Mouse (Mus musculus) MEL (cell line): ENCODE measurements around the gene Mfng. TPM values are rescaled to one million over a fixed set of nuclear protein-coding genes. Genes with fewer than 3 reads are reported as not detected.

Experiments used
- DNase-seq: peaks from one replicate; pipeline ENCODE4 v3.0.0; 2011; ENCODE audit warnings: low read depth, low spot score
- H3K27ac ChIP-seq: 2 replicates; pipeline ENCODE4 v1.5.1; 2012; ENCODE audit warnings: low read depth, mild to moderate bottlenecking, control low read depth, low read length, moderate library complexity; ENCODE audit not compliant: control insufficient read depth
- H3K27me3 ChIP-seq, 2 experiments: fragments of 150-350 bp in 1 of 2; sonication (generic) in 1 of 2; 2 replicates each; pipeline ENCODE4 v1.6.1; 2012; ENCODE audit warnings: low read length in 2 of 2, mild to moderate bottlenecking in 2 of 2, improper control_type of control experiment in 1 of 2, moderate library complexity in 1 of 2; ENCODE audit not compliant: insufficient read depth in 2 of 2, control insufficient read depth in 1 of 2
- H3K36me3 ChIP-seq, 2 experiments: 2 replicates each; pipeline ENCODE4 v1.6.1; 2012 to 2014; ENCODE audit warnings: low read length in 2 of 2, improper control_type of control experiment in 1 of 2, inconsistent platforms in 1 of 2, mild to moderate bottlenecking in 1 of 2; ENCODE audit not compliant: insufficient read depth in 2 of 2, control insufficient read depth in 1 of 2
- H3K4me1 ChIP-seq, 2 experiments: fragments of 150-350 bp in 1 of 2; sonication (generic) in 1 of 2; 2 replicates each; pipeline ENCODE4 v1.6.1; 2012; ENCODE audit warnings: low read length in 2 of 2, improper control_type of control experiment in 1 of 2, mild to moderate bottlenecking in 1 of 2; ENCODE audit not compliant: insufficient read depth in 2 of 2, control insufficient read depth in 1 of 2
- H3K4me3 ChIP-seq, 2 experiments: fragments of 150-350 bp in 1 of 2; sonication (generic) in 1 of 2; 2 replicates each; pipeline ENCODE4 v1.5.1; 2012; ENCODE audit warnings: low read depth in 2 of 2, low read length in 2 of 2, mild to moderate bottlenecking in 2 of 2, moderate library complexity in 2 of 2, control low read depth in 1 of 2, improper control_type of control experiment in 1 of 2; ENCODE audit not compliant: control insufficient read depth in 1 of 2, insufficient read depth in 1 of 2
- H3K79me2 ChIP-seq: 2 replicates; pipeline ENCODE4 v1.6.1; 2012; ENCODE audit warnings: mild to moderate bottlenecking, low read length, moderate library complexity; ENCODE audit not compliant: control insufficient read depth, poor library complexity, insufficient read depth
- H3K9ac ChIP-seq: 2 replicates; pipeline ENCODE4 v1.6.1; 2012; ENCODE audit warnings: low read depth, mild to moderate bottlenecking, control low read depth, low read length, moderate library complexity; ENCODE audit not compliant: control insufficient read depth, poor library complexity, severe bottlenecking
- H3K9me3 ChIP-seq: fragments of 150-350 bp; sonication (generic); replicated peaks from 2 replicates; pipeline ENCODE4 v1.6.1; 2012; ENCODE audit warnings: mild to moderate bottlenecking, low read length, improper control_type of control experiment, moderate library complexity; ENCODE audit not compliant: insufficient read depth
- BHLHE40 ChIP-seq: IDR thresholded peaks from 2 replicates; pipeline ENCODE4 v1.6.1; 2012; ENCODE audit warnings: low read depth, mild to moderate bottlenecking, inconsistent platforms, low read length, improper control_type of control experiment, borderline replicate concordance
- CHD1 ChIP-seq: IDR thresholded peaks from 2 replicates; pipeline ENCODE4 v1.6.1; 2012; ENCODE audit warnings: low read depth, mild to moderate bottlenecking, inconsistent platforms, low read length, improper control_type of control experiment
- CTCF ChIP-seq, 3 experiments: IDR thresholded peaks in 2 of 3; conservative IDR thresholded peaks in 1 of 3; 2 replicates each; pipeline ENCODE4 v1.5.1; 2011 to 2012; ENCODE audit warnings: low read length in 3 of 3, low read depth in 2 of 3, mild to moderate bottlenecking in 2 of 3, improper control_type of control experiment in 1 of 3, inconsistent platforms in 1 of 3, mixed read lengths in 1 of 3, moderate library complexity in 1 of 3; ENCODE audit not compliant: control insufficient read depth in 1 of 3, insufficient read depth in 1 of 3, poor library complexity in 1 of 3, severe bottlenecking in 1 of 3
- E2F4 ChIP-seq: IDR thresholded peaks from 2 replicates; pipeline ENCODE4 v1.6.1; 2011; ENCODE audit warnings: low read depth, low read length, improper control_type of control experiment, borderline replicate concordance
- ELF1 ChIP-seq: IDR thresholded peaks from 2 replicates; pipeline ENCODE4 v1.6.1; 2014; ENCODE audit warnings: low read depth, mild to moderate bottlenecking, inconsistent platforms, low read length, improper control_type of control experiment, moderate library complexity
- EP300 ChIP-seq, 2 experiments: IDR thresholded peaks; 2 replicates each; pipeline ENCODE4 v1.6.1; 2011; ENCODE audit warnings: improper control_type of control experiment in 2 of 2, low read length in 2 of 2, low read depth in 1 of 2, mild to moderate bottlenecking in 1 of 2
- GABPA ChIP-seq: IDR thresholded peaks from 2 replicates; pipeline ENCODE4 v1.6.1; 2012; ENCODE audit warnings: low read depth, mild to moderate bottlenecking, inconsistent platforms, low read length, improper control_type of control experiment, moderate library complexity
- GATA1 ChIP-seq: IDR thresholded peaks from 2 replicates; pipeline ENCODE4 v1.6.1; 2011; ENCODE audit warnings: low read depth, low read length, improper control_type of control experiment
- HCFC1 ChIP-seq: IDR thresholded peaks from 2 replicates; pipeline ENCODE4 v1.6.1; 2012; ENCODE audit warnings: low read depth, mild to moderate bottlenecking, inconsistent platforms, low read length, improper control_type of control experiment, moderate library complexity
- KAT2A ChIP-seq: conservative IDR thresholded peaks from 2 replicates; pipeline ENCODE4 v1.6.1; 2012; ENCODE audit warnings: low read depth, low read length, improper control_type of control experiment, inconsistent platforms
- MAFK ChIP-seq: IDR thresholded peaks from 2 replicates; pipeline ENCODE4 v1.6.1; 2011; ENCODE audit warnings: low read depth, mild to moderate bottlenecking, low read length, improper control_type of control experiment, borderline replicate concordance
- MXI1 ChIP-seq: IDR thresholded peaks from 2 replicates; pipeline ENCODE4 v1.6.1; 2011; ENCODE audit warnings: mild to moderate bottlenecking, low read depth, low read length, improper control_type of control experiment
- MYB ChIP-seq: IDR thresholded peaks from 2 replicates; pipeline ENCODE4 v1.6.1; 2011; ENCODE audit warnings: mild to moderate bottlenecking, low read depth, low read length, improper control_type of control experiment
- MYC ChIP-seq: IDR thresholded peaks from 2 replicates; pipeline ENCODE4 v1.6.1; 2011; ENCODE audit warnings: low read depth, mild to moderate bottlenecking, low read length, improper control_type of control experiment, moderate library complexity
- POLR2AphosphoS2 ChIP-seq: IDR thresholded peaks from 2 replicates; pipeline ENCODE4 v1.6.1; 2011; ENCODE audit warnings: low read length, improper control_type of control experiment
- POLR2AphosphoS5 ChIP-seq: IDR thresholded peaks from 2 replicates; pipeline ENCODE4 v1.6.1; 2012; ENCODE audit warnings: low read depth, borderline replicate concordance, mild to moderate bottlenecking, inconsistent platforms, low read length, moderate library complexity, mixed read lengths
- RCOR1 ChIP-seq: IDR thresholded peaks from 2 replicates; pipeline ENCODE4 v1.6.1; 2012; ENCODE audit warnings: low read depth, mild to moderate bottlenecking, inconsistent platforms, low read length, improper control_type of control experiment
- SMC3 ChIP-seq: IDR thresholded peaks from 2 replicates; pipeline ENCODE4 v1.6.1; 2011; ENCODE audit warnings: low read depth, low read length, improper control_type of control experiment
- TAL1 ChIP-seq: IDR thresholded peaks from 2 replicates; pipeline ENCODE4 v1.6.1; 2012; ENCODE audit warnings: mild to moderate bottlenecking, inconsistent platforms, low read length, moderate library complexity, mixed read lengths
- TBP ChIP-seq: IDR thresholded peaks from 2 replicates; pipeline ENCODE4 v1.8.0; 2011; ENCODE audit warnings: low read depth, low read length, improper control_type of control experiment
- TCF12 ChIP-seq: IDR thresholded peaks from 2 replicates; pipeline ENCODE4 v1.6.1; 2014; ENCODE audit warnings: low read depth, mild to moderate bottlenecking, inconsistent platforms, low read length, improper control_type of control experiment, moderate library complexity
- UBTF ChIP-seq: IDR thresholded peaks from 2 replicates; pipeline ENCODE4 v1.6.1; 2012; ENCODE audit warnings: low read depth, mild to moderate bottlenecking, inconsistent platforms, low read length, improper control_type of control experiment, moderate library complexity, borderline replicate concordance; ENCODE audit not compliant: insufficient read depth
- USF1 ChIP-seq: IDR thresholded peaks from 2 replicates; pipeline ENCODE4 v1.6.1; 2014; ENCODE audit warnings: low read depth, mild to moderate bottlenecking, inconsistent platforms, low read length, improper control_type of control experiment, moderate library complexity
- ZC3H11A ChIP-seq: IDR thresholded peaks from 2 replicates; pipeline ENCODE4 v1.6.1; 2012; ENCODE audit warnings: low read depth, mild to moderate bottlenecking, inconsistent platforms, low read length, improper control_type of control experiment
- ZKSCAN1 ChIP-seq: IDR thresholded peaks from 2 replicates; pipeline ENCODE4 v1.6.1; 2012; ENCODE audit warnings: low read depth, mild to moderate bottlenecking, inconsistent platforms, low read length, improper control_type of control experiment, moderate library complexity
- polyA plus RNA-seq, 2 experiments: library from polyadenylated mRNA; stranded (reverse) in 1 of 2; unstranded in 1 of 2; fragments of >175 nt in 1 of 2; fragments of >200 nt in 1 of 2; gene quantifications; 2 replicates each; pipeline versions ENCODE4 v1.2.1 to v1.2.4; 2012; ENCODE audit warnings: low replicate concordance in 2 of 2, low read depth in 1 of 2; ENCODE audit not compliant: insufficient read length in 2 of 2, insufficient read depth in 1 of 2, missing spikeins in 1 of 2
- total RNA-seq: library from RNA; depleted of rRNA; stranded (reverse); fragments of 300-350 nt; gene quantifications from 2 replicates; pipeline ENCODE4 v1.2.3, GENCODE M21; 2012

Mfng gene
- total and polyA plus RNA-seq, 3 experiments: 17.8 to 27.1 TPM; not detected in 1

- Histone ChIP-seq H3K9me3 (no peaks in the 10 kb centered on the region), H3K4me3 (no peak overlapping the region), H3K4me1 (no peaks in the 10 kb centered on the region), H3K79me2 (no peaks in the 10 kb centered on the region), H3K9ac (no peak overlapping the region), H3K27ac (no peak overlapping the region), H3K27me3 (no peaks in the 10 kb centered on the region), H3K36me3 (no peaks in the 10 kb centered on the region)
- no peak for TF ChIP-seq KAT2A
- no peak for TF ChIP-seq ZC3H11A
- no peak for TF ChIP-seq MXI1
- TF ChIP-seq GATA1: no peak
- no peak for TF ChIP-seq HCFC1
- TF ChIP-seq POLR2AphosphoS5: no peak
- TF ChIP-seq MYC: no peak
- no peak for TF ChIP-seq SMC3
- no peak for TF ChIP-seq E2F4
- TF ChIP-seq RCOR1: no peak
- no peak for TF ChIP-seq TCF12
- TF ChIP-seq TBP: no peak
- DNase-seq: no peak
These were observed 25.8 kb upstream of the Mfng start for GRCm38 (mm10) chr15:78799029-78799428.

GRCm38 (mm10) chr15:78797060-78797329, 23.7 kb upstream of the Mfng start:
- DNase-seq: no peak
- no peak overlapping the region for H3K9ac ChIP-seq
- no peaks in the 10 kb centered on the region for H3K4me1 ChIP-seq
- H3K36me3 ChIP-seq: no peaks in the 10 kb centered on the region
- H3K4me3 ChIP-seq: no peak overlapping the region
- H3K79me2 ChIP-seq: no peaks in the 10 kb centered on the region
- no peak for TF ChIP-seq CHD1
- TF ChIP-seq HCFC1: no peak
- no peak for TF ChIP-seq TBP
- TF ChIP-seq MAFK: no peak
- no peak overlapping the region for H3K27ac ChIP-seq
- no peaks in the 10 kb centered on the region for H3K9me3 ChIP-seq
- no peaks in the 10 kb centered on the region; a peak in 1 of 4 replicates for H3K27me3 ChIP-seq

- DNase-seq: no peak
- TF ChIP-seq MYB (no peak), TBP (no peak), EP300 (IDR thresholded peaks at IDR 0.05; ENCODE audit: low read depth in 1 of 2, low read length in 2 of 2) (no peak), RCOR1 (no peak), UBTF (no peak), TAL1 (no peak), CHD1 (no peak), CTCF (IDR thresholded peaks at IDR 0.05 in 2 of 3, conservative IDR thresholded peaks at IDR 0.05 in 1 of 3; ENCODE audit: control insufficient read depth in 1 of 3, insufficient read depth in 1 of 3, low read depth in 2 of 3, low read length in 3 of 3, poor library complexity in 1 of 3, severe bottlenecking in 1 of 3) (no peak), ZKSCAN1 (no peak), ELF1 (no peak), GATA1 (no peak), MYC (no peak), GABPA (no peak), USF1 (no peak), ZC3H11A (no peak), BHLHE40 (no peak), POLR2AphosphoS2 (no peak)
- H3K27ac ChIP-seq: no peak overlapping the region
- H3K4me1 ChIP-seq: no peaks in the 10 kb centered on the region
- H3K9ac ChIP-seq: no peak overlapping the region
- H3K79me2 ChIP-seq: no peaks in the 10 kb centered on the region
- no peaks in the 10 kb centered on the region for H3K36me3 ChIP-seq
- H3K27me3 ChIP-seq: no peaks in the 10 kb centered on the region; a peak in 1 of 4 replicates
- no peak overlapping the region for H3K4me3 ChIP-seq
- H3K9me3 ChIP-seq: no peaks in the 10 kb centered on the region
These were observed 23.2 kb upstream of the Mfng start for GRCm38 (mm10) chr15:78796196-78797059.
